8 mouse cellular contexts compared by ENCODE assay signal in genomic region chr4:152434836-152435235, GRCm38 (mm10). TPM values are rescaled to one million over a fixed set of nuclear protein-coding genes. Genes with fewer than 3 reads are reported as not detected.
A peak's percentile ranks its signal among the peaks of the same experiment; 100 is the strongest.
DNase-seq lines count a peak whose midpoint lies in the region; ATAC-seq and TF ChIP-seq lines count a peak whose summit lies in the region.

No protein-coding gene starts in this region.

- 2% methylated on average over 9 of the region's 9 CpGs for WGBS in forebrain, embryonic 13.5 days
- 3% methylated on average over 9 of the region's 9 CpGs for WGBS in heart, postnatal 0 days
- 12% methylated on average over 9 of the region's 9 CpGs for WGBS in liver, embryonic 12.5 days (ENCODE audit: insufficient replicate concordance)
- 1% methylated on average over 9 of the region's 9 CpGs for WGBS in neural tube, embryonic 13.5 days

- H3K27me3 ChIP-seq in forebrain, embryonic 13.5 days = no peaks in the 10 kb centered on the region
- H3K27me3 ChIP-seq in heart, postnatal 0 days (ENCODE audit: control insufficient read depth, insufficient read depth, low read length) = no peaks in the 10 kb centered on the region
- peaks cover 5% of the 10 kb centered on the region; the same call in 1 of the 2 replicates for H3K27me3 ChIP-seq in liver, embryonic 12.5 days (replicated peaks)
- 0 out of 2 replicates have a peak, but pooled peaks cover 7% of the 10 kb centered on the region for H3K27me3 ChIP-seq in neural tube, embryonic 13.5 days

- no peak for TF ChIP-seq EP300 in heart, postnatal 0 days (IDR thresholded peaks at IDR 0.05; ENCODE audit: low read depth)

- ATAC-seq in CD4-positive, CD25-positive, alpha-beta regulatory T cell, adult 4 months = peak; percentile 71
- ATAC-seq in forebrain, embryonic 13.5 days = peak; percentile 97
- ATAC-seq in heart, postnatal 0 days (ENCODE audit: insufficient read depth, low read depth) = peak; percentile 84
- peak; percentile 70 for ATAC-seq in liver, embryonic 12.5 days
- peak; percentile 95 for ATAC-seq in neural tube, embryonic 13.5 days (ENCODE audit: low read depth)

- H3K27ac ChIP-seq in forebrain, embryonic 13.5 days = no peak overlapping the region
- H3K27ac ChIP-seq in heart, postnatal 0 days (ENCODE audit: low read depth) = no peak overlapping the region
- no peak overlapping the region for H3K27ac ChIP-seq in liver, embryonic 12.5 days
- H3K27ac ChIP-seq in neural tube, embryonic 13.5 days (replicated peaks) = no peak overlapping the region; the same call in 1 of the 2 replicates

- peak overlapping the region; percentile 28 for H3K4me3 ChIP-seq in forebrain, embryonic 13.5 days
- H3K4me3 ChIP-seq in heart, postnatal 0 days (ENCODE audit: low read depth, low read length) = no peak overlapping the region
- H3K4me3 ChIP-seq in liver, embryonic 12.5 days = no peak overlapping the region
- peak overlapping the region; percentile 24 for H3K4me3 ChIP-seq in neural tube, embryonic 13.5 days

- TF ChIP-seq CTCF in heart, postnatal 0 days (IDR thresholded peaks at IDR 0.05; ENCODE audit: low read depth) = peak; percentile 86

- peak overlapping the region; percentile 62 for H3K4me2 ChIP-seq in forebrain, embryonic 13.5 days
- peak overlapping the region; percentile 39 for H3K4me2 ChIP-seq in heart, postnatal 0 days (ENCODE audit: low read depth, low read length)
- peak overlapping the region; percentile 25; the same call in 1 of the 2 replicates for H3K4me2 ChIP-seq in liver, embryonic 12.5 days
- peak overlapping the region; percentile 60 for H3K4me2 ChIP-seq in neural tube, embryonic 13.5 days

- DNase-seq in c-Kit-positive CD71-positive TER-119-negative erythroid progenitor cells, embryonic 14.5 days (ENCODE audit: low read depth) = peak; percentile 76
- peak; percentile 48 for DNase-seq in heart, postnatal 0 days (ENCODE audit: low spot score)
- DNase-seq in kidney, postnatal 25 days = peak; percentile 86 to 92
- peak; percentile 84 for DNase-seq in telencephalon, adult 2 months (ENCODE audit: low read depth, low spot score)

- H3K9me3 ChIP-seq in forebrain, embryonic 13.5 days (replicated peaks) = no peaks in the 10 kb centered on the region
- no peaks in the 10 kb centered on the region for H3K9me3 ChIP-seq in heart, postnatal 0 days (replicated peaks; ENCODE audit: control insufficient read depth, low read length)
- H3K9me3 ChIP-seq in liver, embryonic 12.5 days (replicated peaks) = no peaks in the 10 kb centered on the region
- H3K9me3 ChIP-seq in neural tube, embryonic 13.5 days = no peaks in the 10 kb centered on the region

- H3K9ac ChIP-seq in forebrain, embryonic 13.5 days = peak overlapping the region; percentile 51
- no peak overlapping the region for H3K9ac ChIP-seq in heart, postnatal 0 days (replicated peaks; ENCODE audit: low read depth, low read length)
- H3K9ac ChIP-seq in liver, embryonic 12.5 days = no peak overlapping the region
- H3K9ac ChIP-seq in neural tube, embryonic 13.5 days = peak overlapping the region; percentile 51

- H3K4me1 ChIP-seq in forebrain, embryonic 13.5 days = peaks cover 5% of the 10 kb centered on the region
- H3K4me1 ChIP-seq in heart, postnatal 0 days (ENCODE audit: control insufficient read depth, insufficient read depth) = no peaks in the 10 kb centered on the region
- H3K4me1 ChIP-seq in liver, embryonic 12.5 days = no peaks in the 10 kb centered on the region
- peaks cover 7% of the 10 kb centered on the region for H3K4me1 ChIP-seq in neural tube, embryonic 13.5 days (replicated peaks)

- no peaks in the 10 kb centered on the region for H3K36me3 ChIP-seq in forebrain, embryonic 13.5 days (ENCODE audit: poor library complexity, severe bottlenecking)
- no peaks in the 10 kb centered on the region for H3K36me3 ChIP-seq in heart, postnatal 0 days (replicated peaks; ENCODE audit: control insufficient read depth, insufficient read depth, low read length)
- no peaks in the 10 kb centered on the region for H3K36me3 ChIP-seq in liver, embryonic 12.5 days
- H3K36me3 ChIP-seq in neural tube, embryonic 13.5 days = no peaks in the 10 kb centered on the region

RNA-seq across cellular contexts. Expression of gene Nphp4, which starts 41.7 kb away (rescaled TPM):
- polyA plus RNA-seq in CD4-positive, CD25-positive, alpha-beta regulatory T cell, adult 4 months (2017; shearing (Covaris generic)) = under 1 TPM in 1 of 2 experiments, not detected in 1; 0.30 TPM
- 4.4 and 5.2 TPM in 2 replicates for polyA plus RNA-seq in forebrain, embryonic 13.5 days (2015; fragmentation: Nextera tagmentation; extraction: Ambion mirVana)
- total RNA-seq in heart, postnatal 0 days (2014; rRNA removed; ENCODE audit: low replicate concordance) = 1.5 and 5.0 TPM in 2 replicates
- 0.46 and 0.51 TPM in 2 replicates for polyA plus RNA-seq in heart, postnatal 0 days (2015; fragmentation: Nextera tagmentation; extraction: Ambion mirVana)
- polyA plus RNA-seq in liver, embryonic 12.5 days (2016; fragmentation: Nextera tagmentation; extraction: Ambion mirVana) = 0.39 and 0.41 TPM in 2 replicates
- 4.9 and 5.4 TPM in 2 replicates for polyA plus RNA-seq in neural tube, embryonic 13.5 days (2015; fragmentation: Nextera tagmentation; extraction: Ambion mirVana)

RNA-seq across cellular contexts. Expression of gene Kcnab2, which starts 42.8 kb away (rescaled TPM):
- polyA plus RNA-seq in CD4-positive, CD25-positive, alpha-beta regulatory T cell, adult 4 months (2017; shearing (Covaris generic)) = 100 to 1,000 TPM in 1 of 2 experiments, 10 to 100 TPM in 1; 99.7 to 140 TPM
- polyA plus RNA-seq in forebrain, embryonic 13.5 days (2015; fragmentation: Nextera tagmentation; extraction: Ambion mirVana) = 12.2 and 13.1 TPM in 2 replicates
- 1.5 and 2.9 TPM in 2 replicates for total RNA-seq in heart, postnatal 0 days (2014; rRNA removed; ENCODE audit: low replicate concordance)
- 0.69 and 1.1 TPM in 2 replicates for polyA plus RNA-seq in heart, postnatal 0 days (2015; fragmentation: Nextera tagmentation; extraction: Ambion mirVana)
- polyA plus RNA-seq in liver, embryonic 12.5 days (2016; fragmentation: Nextera tagmentation; extraction: Ambion mirVana) = 8.3 and 9.3 TPM in 2 replicates
- 29.3 and 32.6 TPM in 2 replicates for polyA plus RNA-seq in neural tube, embryonic 13.5 days (2015; fragmentation: Nextera tagmentation; extraction: Ambion mirVana)

Comparison
In these comparisons a context has a peak if more than half of its experiments do, and no peak if none do; other contexts are left out.
1. H3K4me3 ChIP-seq: peak in forebrain, embryonic 13.5 days (single experiment) and neural tube, embryonic 13.5 days (single experiment); none in heart, postnatal 0 days (single experiment) and liver, embryonic 12.5 days (single experiment).
2. H3K9ac ChIP-seq: peak in forebrain, embryonic 13.5 days (single experiment) and neural tube, embryonic 13.5 days (single experiment); none in heart, postnatal 0 days (single experiment) and liver, embryonic 12.5 days (single experiment).
3. Peak in every context shown above with its lines, with median percentiles within 50 percentile points of each other: ATAC-seq, DNase-seq and H3K4me2 ChIP-seq.